Mouse (Mus musculus): ENCODE results near the gene Fam72a. TPM values are rescaled to one million over a fixed set of nuclear protein-coding genes. Genes with fewer than 3 reads are reported as not detected.

Fam72a gene
- polyA plus RNA-seq, 2 experiments, result 1.3 TPM

DNA sequence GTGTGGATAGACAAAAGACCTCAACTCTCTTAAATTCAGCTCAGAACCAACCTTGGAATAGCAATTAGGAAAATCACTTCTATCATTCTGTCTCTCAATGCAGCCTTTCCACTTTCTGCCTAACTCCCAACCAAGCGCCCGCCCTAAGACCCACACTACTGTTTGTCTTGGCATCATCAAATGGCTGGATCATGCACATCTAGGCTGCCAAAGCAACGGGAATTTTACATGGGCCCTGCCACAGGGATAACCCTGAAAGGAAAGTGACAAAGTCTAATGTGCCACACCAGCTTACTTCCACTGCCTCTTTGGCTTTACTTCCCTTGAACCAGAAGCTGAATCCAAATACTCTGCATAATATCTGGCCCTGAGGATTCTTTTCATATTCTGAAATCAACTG lies 38.4 kb upstream of the Fam72a start:
- TF ChIP-seq EP300 (IDR thresholded peaks at IDR 0.05; ENCODE audit: low read depth) (no peak), CTCF (IDR thresholded peaks at IDR 0.05; ENCODE audit: low read depth) (no peak)

DNA sequence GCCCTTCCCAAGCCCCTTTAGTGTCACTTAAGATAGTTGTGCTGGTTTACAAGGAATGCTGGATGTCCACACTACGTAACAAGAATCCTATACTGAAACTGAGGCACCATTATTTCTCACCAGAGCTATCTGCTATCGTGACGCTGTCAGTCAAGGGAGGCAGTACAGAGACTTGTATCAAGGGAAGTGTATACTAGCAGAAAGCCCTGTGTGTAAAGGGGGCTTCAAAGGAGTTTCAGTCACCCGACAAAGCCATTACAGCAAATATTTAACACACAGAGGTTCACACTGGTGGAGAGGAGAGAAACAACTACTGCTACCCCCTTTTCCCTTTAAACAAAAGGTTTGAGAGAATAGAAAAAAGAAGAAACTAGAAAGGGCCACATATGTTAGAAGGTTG lies 36.1 kb upstream of the Fam72a start:
- 60% methylated on average over 4 of the region's 4 CpGs for WGBS (ENCODE audit: insufficient replicate concordance)
- no peak overlapping the region for H3K4me3 ChIP-seq (ENCODE audit: insufficient read depth in 1 of 2, low read depth in 2 of 2, low read length in 2 of 2)
- no peak overlapping the region for H3K9ac ChIP-seq (replicated peaks)
- TF ChIP-seq CTCF (IDR thresholded peaks at IDR 0.05; ENCODE audit: low read depth) (no peak), EP300 (IDR thresholded peaks at IDR 0.05; ENCODE audit: low read depth) (no peak)
- DNase-seq (ENCODE audit: low read depth in 3 of 3, low spot score in 3 of 3) (no peak), ATAC-seq (ENCODE audit: insufficient read depth) (no peak)
- H3K36me3 ChIP-seq (replicated peaks; ENCODE audit: control insufficient read depth, insufficient read depth, low read depth), result no peaks in the 10 kb centered on the region
- H3K4me2 ChIP-seq (ENCODE audit: low read depth), result no peak overlapping the region
- no peak overlapping the region for H3K27ac ChIP-seq
- H3K4me1 ChIP-seq (replicated peaks; ENCODE audit: control insufficient read depth in 2 of 2, insufficient read depth in 2 of 2, low read length in 1 of 2), result peaks cover 0 to 2% of the 10 kb centered on the region in 2 experiments; a peak in 1 of 4 replicates
- no peaks in the 10 kb centered on the region for H3K27me3 ChIP-seq (ENCODE audit: control insufficient read depth, insufficient read depth, low read length)
- H3K9me3 ChIP-seq (ENCODE audit: control insufficient read depth, low read length), result no peaks in the 10 kb centered on the region

More for the DNA sequence above, 38.4 kb upstream of the Fam72a start:
- no peak overlapping the region for H3K9ac ChIP-seq (replicated peaks)
- H3K4me2 ChIP-seq (ENCODE audit: low read depth), result no peak overlapping the region
- no peaks in the 10 kb centered on the region for H3K27me3 ChIP-seq (ENCODE audit: control insufficient read depth, insufficient read depth, low read length)
- no peak for ATAC-seq (ENCODE audit: insufficient read depth)
- WGBS (ENCODE audit: insufficient replicate concordance), result 75% methylated on average over 3 of the region's 3 CpGs
- H3K4me3 ChIP-seq (ENCODE audit: insufficient read depth in 1 of 2, low read depth in 2 of 2, low read length in 2 of 2), result no peak overlapping the region
- no peak overlapping the region for H3K27ac ChIP-seq
- DNase-seq (ENCODE audit: low read depth in 3 of 3, low spot score in 3 of 3), result no peak
- no peaks in the 10 kb centered on the region for H3K36me3 ChIP-seq (replicated peaks; ENCODE audit: control insufficient read depth, insufficient read depth, low read depth)
- H3K9me3 ChIP-seq (ENCODE audit: control insufficient read depth, low read length), result no peaks in the 10 kb centered on the region
- H3K4me1 ChIP-seq (replicated peaks; ENCODE audit: control insufficient read depth in 2 of 2, insufficient read depth in 2 of 2, low read length in 1 of 2), result peaks cover 0 to 2% of the 10 kb centered on the region in 2 experiments; a peak in 1 of 4 replicates

DNA sequence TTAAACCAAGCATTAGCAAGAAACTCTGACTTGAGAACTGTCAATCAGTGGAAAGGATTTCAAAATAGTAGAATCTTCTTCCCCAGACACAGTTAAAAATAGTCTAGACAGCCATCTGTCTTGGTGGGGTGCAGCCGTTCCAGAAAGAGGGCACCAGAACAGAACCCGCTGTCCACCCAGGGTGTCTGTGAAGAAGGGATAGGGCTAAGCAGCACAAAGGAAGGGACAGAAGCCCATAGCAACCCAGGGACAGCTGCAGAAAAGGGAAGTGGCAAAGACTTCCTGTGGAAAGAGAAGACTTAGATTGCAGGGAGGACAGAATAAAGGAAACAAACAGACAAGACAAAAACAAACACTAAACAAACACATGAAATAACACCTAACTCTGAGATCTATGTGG lies 35.3 kb upstream of the Fam72a start:
- no peaks in the 10 kb centered on the region for H3K36me3 ChIP-seq (replicated peaks; ENCODE audit: control insufficient read depth, insufficient read depth, low read depth)
- TF ChIP-seq CTCF (IDR thresholded peaks at IDR 0.05; ENCODE audit: low read depth) (no peak), EP300 (IDR thresholded peaks at IDR 0.05; ENCODE audit: low read depth) (no peak)
- DNase-seq (ENCODE audit: low read depth in 3 of 3, low spot score in 3 of 3), result no peak
- no peak overlapping the region for H3K9ac ChIP-seq (replicated peaks)
- ATAC-seq (ENCODE audit: insufficient read depth), result no peak
- no peak overlapping the region for H3K4me3 ChIP-seq (ENCODE audit: insufficient read depth in 1 of 2, low read depth in 2 of 2, low read length in 2 of 2)
- H3K4me2 ChIP-seq (ENCODE audit: low read depth), result no peak overlapping the region
- peaks cover 0 to 2% of the 10 kb centered on the region in 2 experiments; a peak in 1 of 4 replicates for H3K4me1 ChIP-seq (replicated peaks; ENCODE audit: control insufficient read depth in 2 of 2, insufficient read depth in 2 of 2, low read length in 1 of 2)
- no peak overlapping the region for H3K27ac ChIP-seq
- WGBS (ENCODE audit: insufficient replicate concordance), result 23% methylated on average over 2 of the region's 2 CpGs
- H3K9me3 ChIP-seq (ENCODE audit: control insufficient read depth, low read length), result no peaks in the 10 kb centered on the region
- H3K27me3 ChIP-seq (ENCODE audit: control insufficient read depth, insufficient read depth, low read length), result no peaks in the 10 kb centered on the region

DNA sequence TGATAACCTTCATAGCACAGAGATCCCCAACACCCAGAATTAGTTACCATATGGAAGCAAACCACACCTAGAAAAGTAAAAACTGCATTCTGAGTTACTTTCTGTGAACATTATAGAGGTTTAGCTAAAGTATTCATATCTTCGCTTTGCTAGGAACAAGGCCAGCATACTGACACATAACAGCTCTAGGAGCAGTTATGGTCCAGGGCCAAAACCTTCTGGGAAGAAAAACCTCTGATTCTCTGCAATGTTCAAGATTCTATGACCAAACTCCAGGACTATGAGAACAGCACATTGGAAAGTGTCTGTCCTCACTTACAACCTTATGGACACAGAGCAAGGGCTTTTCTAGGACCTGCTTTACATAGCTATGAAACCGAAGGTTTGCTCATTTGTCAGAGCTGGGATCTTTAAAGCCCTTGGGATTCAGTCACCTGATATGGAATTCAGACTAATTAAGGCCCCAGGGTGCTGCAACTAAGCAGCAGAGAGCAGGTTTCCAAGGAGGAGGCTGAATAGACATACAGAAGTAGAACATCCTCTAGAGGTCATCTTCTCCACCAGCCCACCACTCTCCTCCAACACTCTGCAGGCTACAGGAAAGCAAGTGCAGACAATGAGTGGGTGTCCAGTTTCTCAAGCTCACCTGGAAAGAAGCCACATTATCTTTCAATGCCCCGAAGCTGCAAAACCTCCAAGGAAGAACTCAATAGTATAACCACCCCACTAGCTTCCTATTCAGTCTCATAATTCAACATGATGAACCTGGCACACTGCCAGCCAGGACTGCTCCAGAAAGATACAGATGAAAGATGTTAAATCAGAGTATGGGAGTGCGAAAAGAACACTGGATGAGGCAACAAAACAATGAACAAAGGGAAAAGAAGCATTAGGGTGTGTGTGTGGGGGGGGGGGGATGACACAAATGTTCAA lies 33.5 kb upstream of the Fam72a start:
- WGBS (ENCODE audit: insufficient replicate concordance), result 69% methylated on average over 4 of the region's 4 CpGs
- Histone ChIP-seq H3K36me3 (replicated peaks; ENCODE audit: control insufficient read depth, insufficient read depth, low read depth) (no peaks in the 10 kb centered on the region), H3K4me1 (replicated peaks; ENCODE audit: control insufficient read depth in 2 of 2, insufficient read depth in 2 of 2, low read length in 1 of 2) (peaks cover 0 to 2% of the 10 kb centered on the region in 2 experiments; a peak in 1 of 4 replicates), H3K27ac (no peak overlapping the region), H3K4me3 (ENCODE audit: insufficient read depth in 1 of 2, low read depth in 2 of 2, low read length in 2 of 2) (no peak overlapping the region), H3K9me3 (ENCODE audit: control insufficient read depth, low read length) (no peaks in the 10 kb centered on the region), H3K9ac (replicated peaks) (no peak overlapping the region), H3K4me2 (ENCODE audit: low read depth) (no peak overlapping the region), H3K27me3 (ENCODE audit: control insufficient read depth, insufficient read depth, low read length) (no peaks in the 10 kb centered on the region)
- no peak for DNase-seq (ENCODE audit: low read depth in 3 of 3, low spot score in 3 of 3)
- ATAC-seq (ENCODE audit: insufficient read depth), result no peak
- no peak for TF ChIP-seq EP300 (IDR thresholded peaks at IDR 0.05; ENCODE audit: low read depth)
- TF ChIP-seq CTCF (IDR thresholded peaks at IDR 0.05; ENCODE audit: low read depth), result no peak

DNA sequence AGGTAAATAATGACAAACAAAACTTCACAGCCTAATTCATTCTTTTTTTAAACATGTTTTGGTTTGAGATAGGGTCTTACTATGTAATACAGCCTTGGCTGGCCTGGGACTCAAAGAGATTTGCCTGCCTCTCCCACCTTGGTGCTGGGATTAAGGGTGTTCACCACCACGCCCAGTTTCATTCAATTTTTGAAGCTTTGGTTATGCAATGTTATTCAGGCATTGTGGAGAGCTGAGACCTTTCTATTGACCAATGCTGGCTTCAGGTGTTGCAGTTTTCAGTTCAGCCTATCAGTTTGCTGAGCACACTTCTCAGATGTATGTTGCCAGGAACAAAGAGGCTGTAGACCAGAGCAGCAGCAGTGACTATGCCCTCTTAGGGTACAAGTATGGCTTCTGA lies 29.5 kb upstream of the Fam72a start:
- H3K9ac ChIP-seq (replicated peaks), result no peak overlapping the region
- no peak overlapping the region for H3K27ac ChIP-seq
- DNase-seq (ENCODE audit: low read depth in 3 of 3, low spot score in 3 of 3) (no peak), ATAC-seq (ENCODE audit: insufficient read depth) (no peak)
- H3K36me3 ChIP-seq (replicated peaks; ENCODE audit: control insufficient read depth, insufficient read depth, low read depth), result no peaks in the 10 kb centered on the region
- H3K9me3 ChIP-seq (ENCODE audit: control insufficient read depth, low read length), result no peaks in the 10 kb centered on the region
- WGBS (ENCODE audit: insufficient replicate concordance), result 45% methylated on average over 1 of the region's 1 CpGs
- no peaks in the 10 kb centered on the region for H3K27me3 ChIP-seq (ENCODE audit: control insufficient read depth, insufficient read depth, low read length)
- H3K4me3 ChIP-seq (ENCODE audit: insufficient read depth in 1 of 2, low read depth in 2 of 2, low read length in 2 of 2), result no peak overlapping the region
- H3K4me2 ChIP-seq (ENCODE audit: low read depth), result no peak overlapping the region
- no peaks in the 10 kb centered on the region for H3K4me1 ChIP-seq (replicated peaks; ENCODE audit: control insufficient read depth in 2 of 2, insufficient read depth in 2 of 2, low read length in 1 of 2)
- no peak for TF ChIP-seq EP300 (IDR thresholded peaks at IDR 0.05; ENCODE audit: low read depth)
- no peak for TF ChIP-seq CTCF (IDR thresholded peaks at IDR 0.05; ENCODE audit: low read depth)

All from liver, embryonic 14.5 days (tissue).